Mouse (Mus musculus) liver, embryonic 16.5 days (tissue): ENCODE results near the gene Bdkrb2. TPM values are rescaled to one million over a fixed set of nuclear protein-coding genes. Genes with fewer than 3 reads are reported as not detected.

Experiments used
- ATAC-seq: fragments of 200-750 bp; cut with Nextera tagmentation; 2 replicates; pipeline ENCODE4 v1.8.0; 2017; ENCODE audit warnings: low read depth, mild to moderate bottlenecking, moderate number of reproducible peaks, moderate library complexity
- H3K27ac ChIP-seq: fragments of 300-500 bp; sonication (generic); 2 replicates; pipeline ENCODE4 v1.5.1; 2014; ENCODE audit warnings: mild to moderate bottlenecking, low read length
- H3K27me3 ChIP-seq: fragments of 300-500 bp; sonication (generic); 2 replicates; pipeline ENCODE4 v1.6.1; 2014; ENCODE audit warnings: low read depth, low read length, mixed read lengths; ENCODE audit not compliant: control insufficient read depth, insufficient read depth
- H3K36me3 ChIP-seq: fragments of 300-500 bp; sonication (generic); 2 replicates; pipeline ENCODE4 v1.6.1; 2014; ENCODE audit warnings: mild to moderate bottlenecking; ENCODE audit not compliant: control insufficient read depth, insufficient read depth
- H3K4me1 ChIP-seq: fragments of 300-500 bp; sonication (generic); 2 replicates; pipeline ENCODE4 v1.6.1; 2014; ENCODE audit warnings: low read depth, low read length, mixed read lengths; ENCODE audit not compliant: control insufficient read depth
- H3K4me2 ChIP-seq: fragments of 300-500 bp; sonication (generic); 2 replicates; pipeline ENCODE4 v1.6.1; 2014; ENCODE audit warnings: low read depth, low read length, mixed read lengths
- H3K4me3 ChIP-seq: fragments of 300-500 bp; sonication (generic); 2 replicates; pipeline ENCODE4 v1.5.1; 2014; ENCODE audit warnings: low read depth, mild to moderate bottlenecking, low read length
- H3K9ac ChIP-seq: fragments of 300-500 bp; sonication (generic); 2 replicates; pipeline ENCODE4 v1.6.1; 2014; ENCODE audit warnings: low read depth, low read length
- H3K9me3 ChIP-seq: fragments of 300-500 bp; sonication (generic); replicated peaks from 2 replicates; pipeline ENCODE4 v1.6.1; 2016; ENCODE audit warnings: low read length; ENCODE audit not compliant: control insufficient read depth
- WGBS: fragments of 180-500 bp; shearing (Covaris S2); extraction: QIAGEN DNeasy Blood & Tissue Kit; methylation state at CpG from one replicate; pipeline ENCODE4 v1.1.7; 2014; ENCODE audit not compliant: insufficient replicate concordance; 5-methylcytosine and 5-hydroxymethylcytosine counted together
- polyA plus RNA-seq: library from polyadenylated mRNA; unstranded; fragments of >200 nt; fragmentation: Nextera tagmentation; extraction: Ambion mirVana; gene quantifications from 2 replicates; pipeline ENCODE4 v1.2.1, GENCODE M21; 2015

The Bdkrb2 gene
- polyA plus RNA-seq, 1 experiment from 2014 or later = 0.04 TPM

GRCm38 (mm10) chr12:105531724-105532371, 31.2 kb upstream of the Bdkrb2 start:
- Histone ChIP-seq H3K36me3 (no peaks in the 10 kb centered on the region), H3K4me3 (no peak overlapping the region), H3K9ac (no peak overlapping the region), H3K27me3 (no peaks in the 10 kb centered on the region), H3K4me1 (no peaks in the 10 kb centered on the region), H3K4me2 (no peak overlapping the region), H3K9me3 (no peaks in the 10 kb centered on the region), H3K27ac (no peak overlapping the region)
- ATAC-seq = no peak
- 53% methylated on average over 8 of the region's 8 CpGs for WGBS

DNA sequence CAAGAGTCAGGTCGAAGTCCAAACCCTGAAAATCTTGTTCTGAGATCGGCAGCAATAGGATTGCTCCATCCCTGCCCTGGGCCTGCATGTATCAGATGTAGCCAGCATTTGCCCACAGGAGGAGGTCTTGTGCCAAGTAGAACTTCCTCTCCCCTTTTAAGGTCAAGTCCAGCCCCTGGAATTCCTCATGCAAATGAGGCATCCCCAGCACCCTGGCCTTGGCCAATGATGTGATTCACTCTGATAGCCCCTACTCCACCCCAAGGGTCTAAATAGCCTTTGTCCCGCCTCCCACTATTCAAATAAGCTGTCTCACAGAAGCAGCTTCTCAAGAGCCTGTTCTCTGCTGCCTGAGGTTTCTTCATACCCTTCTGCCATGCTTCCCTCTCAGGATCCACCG, 28.2 kb upstream of the Bdkrb2 start:
- no peak for ATAC-seq
- Histone ChIP-seq H3K27ac (no peak overlapping the region), H3K4me1 (no peaks in the 10 kb centered on the region), H3K9ac (no peak overlapping the region), H3K36me3 (no peaks in the 10 kb centered on the region), H3K9me3 (no peaks in the 10 kb centered on the region), H3K4me3 (no peak overlapping the region), H3K27me3 (no peaks in the 10 kb centered on the region), H3K4me2 (no peak overlapping the region)
- WGBS = 65% methylated on average over 4 of the region's 4 CpGs

DNA sequence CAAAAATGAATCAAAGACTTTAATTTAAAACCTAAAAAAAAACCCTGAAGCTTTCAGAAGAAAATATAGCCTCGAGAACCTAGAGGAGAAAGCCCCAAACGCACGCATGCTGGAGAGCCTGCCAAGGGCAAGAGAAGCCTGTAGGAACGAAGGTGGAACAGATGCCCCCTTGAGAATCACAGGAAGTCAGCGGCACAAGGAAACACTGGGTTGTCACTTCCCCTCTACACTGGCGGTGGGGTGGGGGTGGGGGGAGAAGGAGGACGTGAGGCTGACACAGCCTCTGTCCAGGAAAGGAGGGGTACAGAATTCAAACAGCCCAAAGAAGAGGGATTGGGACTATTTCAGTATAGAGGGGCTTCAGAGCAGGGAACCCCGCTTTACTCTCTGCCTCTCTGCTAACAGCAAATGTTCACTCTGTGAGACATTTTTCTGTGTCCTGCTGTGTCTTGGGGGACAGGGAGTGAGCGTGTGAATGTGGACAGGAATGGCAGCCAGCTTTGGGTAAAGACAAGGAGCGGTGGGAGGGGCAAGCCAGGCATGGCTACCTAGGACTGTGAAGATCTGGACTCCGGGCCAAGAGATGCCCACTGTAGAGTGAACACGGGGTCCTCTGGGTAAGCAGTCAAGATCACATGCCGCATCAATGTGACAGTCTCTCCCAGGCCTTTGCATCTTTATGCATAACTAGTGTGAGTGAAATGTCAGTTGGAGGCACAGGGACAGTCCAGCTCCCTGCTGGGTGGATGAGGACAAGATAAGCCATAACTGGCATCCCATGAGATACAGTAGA, 26.9 kb upstream of the Bdkrb2 start:
- Histone ChIP-seq H3K9me3 (no peaks in the 10 kb centered on the region), H3K27ac (no peak overlapping the region), H3K36me3 (no peaks in the 10 kb centered on the region), H3K4me1 (no peaks in the 10 kb centered on the region), H3K4me3 (no peak overlapping the region), H3K4me2 (no peak overlapping the region), H3K9ac (no peak overlapping the region), H3K27me3 (no peaks in the 10 kb centered on the region)
- ATAC-seq = no peak
- 39% methylated on average over 13 of the region's 13 CpGs for WGBS

- no peaks in the 10 kb centered on the region for H3K9me3 ChIP-seq
- H3K4me1 ChIP-seq = no peaks in the 10 kb centered on the region
- H3K4me2 ChIP-seq = no peak overlapping the region
- no peak for ATAC-seq
- no peaks in the 10 kb centered on the region for H3K27me3 ChIP-seq
- H3K36me3 ChIP-seq = no peaks in the 10 kb centered on the region
- H3K9ac ChIP-seq = no peak overlapping the region
- 47% methylated on average over 5 of the region's 5 CpGs for WGBS
- H3K4me3 ChIP-seq = no peak overlapping the region
- no peak overlapping the region for H3K27ac ChIP-seq
Measured at GRCm38 (mm10) chr12:105537162-105537561, 25.9 kb upstream of the Bdkrb2 start.

DNA sequence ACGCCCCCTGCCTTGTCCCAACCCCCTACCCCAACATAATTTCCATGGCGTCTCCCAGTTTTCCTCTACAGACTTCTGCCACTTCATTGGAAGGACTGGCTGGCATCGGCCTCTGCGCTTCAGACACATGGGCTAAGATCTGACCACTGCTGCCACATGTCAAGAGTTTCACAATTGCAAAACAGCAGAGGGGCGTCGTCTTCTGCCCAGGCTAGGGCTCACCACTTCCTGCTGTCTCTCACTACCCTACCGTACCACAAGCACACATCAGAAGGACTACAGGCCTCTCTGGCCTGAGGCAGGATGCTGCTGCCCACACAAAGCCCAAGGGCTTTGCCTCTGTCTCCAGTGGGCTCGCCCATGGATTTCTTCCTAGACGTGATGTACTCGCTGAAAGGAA, 23.4 kb upstream of the Bdkrb2 start:
- no peaks in the 10 kb centered on the region for H3K4me1 ChIP-seq
- 38% methylated on average over 10 of the region's 10 CpGs for WGBS
- 0 out of 2 replicates have a peak, but pooled peaks have one; percentile 16 for ATAC-seq

DNA sequence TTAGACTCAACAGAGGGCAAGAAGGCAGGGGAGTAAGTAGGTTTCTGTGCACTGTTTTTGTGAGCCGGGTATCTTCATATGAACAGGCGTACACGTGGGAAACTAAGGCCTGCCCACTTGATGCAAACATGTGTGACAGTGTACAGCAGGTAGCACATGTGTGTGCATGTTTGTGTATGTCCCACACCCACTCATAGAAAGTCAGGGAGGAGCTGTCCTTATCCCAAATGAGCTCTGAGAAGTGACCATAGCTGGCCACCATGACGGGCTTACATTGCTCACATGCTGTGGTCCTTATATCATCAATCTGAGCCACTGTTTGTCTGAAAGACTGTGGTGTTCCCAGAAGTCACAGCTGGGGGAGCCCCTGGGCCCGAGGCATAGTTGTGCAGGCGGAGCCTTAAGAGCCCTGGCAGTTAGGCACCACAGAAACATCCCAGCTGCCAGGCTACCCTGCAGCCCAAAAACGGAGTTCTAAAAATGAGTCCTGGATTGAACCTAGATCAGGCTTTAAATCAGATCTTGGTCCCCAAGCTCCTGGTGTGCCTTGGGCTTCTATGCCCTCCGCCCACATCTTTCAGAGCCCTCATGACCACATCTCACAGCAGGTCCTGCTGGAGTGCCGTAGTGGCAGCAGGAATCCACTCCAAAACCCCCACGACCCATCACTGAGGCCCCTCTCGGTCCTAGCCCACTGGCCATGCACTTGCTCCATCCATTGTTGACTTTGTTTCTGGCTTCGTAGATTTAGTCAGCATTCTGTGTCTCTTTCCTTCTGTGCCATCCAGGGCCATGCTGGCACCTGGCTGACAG, 21.2 kb upstream of the Bdkrb2 start:
- ATAC-seq = no peak
- Histone ChIP-seq H3K27me3 (no peaks in the 10 kb centered on the region), H3K4me2 (no peak overlapping the region), H3K36me3 (no peaks in the 10 kb centered on the region), H3K27ac (no peak overlapping the region), H3K9ac (no peak overlapping the region), H3K9me3 (no peaks in the 10 kb centered on the region), H3K4me3 (no peak overlapping the region), H3K4me1 (no peaks in the 10 kb centered on the region; the same call in 1 of the 2 replicates)
- WGBS = 54% methylated on average over 12 of the region's 12 CpGs

More for the DNA sequence above, 23.4 kb upstream of the Bdkrb2 start:
- Histone ChIP-seq H3K36me3 (no peaks in the 10 kb centered on the region), H3K27ac (no peak overlapping the region), H3K9me3 (no peaks in the 10 kb centered on the region), H3K27me3 (no peaks in the 10 kb centered on the region), H3K4me2 (no peak overlapping the region), H3K9ac (no peak overlapping the region), H3K4me3 (no peak overlapping the region)

DNA sequence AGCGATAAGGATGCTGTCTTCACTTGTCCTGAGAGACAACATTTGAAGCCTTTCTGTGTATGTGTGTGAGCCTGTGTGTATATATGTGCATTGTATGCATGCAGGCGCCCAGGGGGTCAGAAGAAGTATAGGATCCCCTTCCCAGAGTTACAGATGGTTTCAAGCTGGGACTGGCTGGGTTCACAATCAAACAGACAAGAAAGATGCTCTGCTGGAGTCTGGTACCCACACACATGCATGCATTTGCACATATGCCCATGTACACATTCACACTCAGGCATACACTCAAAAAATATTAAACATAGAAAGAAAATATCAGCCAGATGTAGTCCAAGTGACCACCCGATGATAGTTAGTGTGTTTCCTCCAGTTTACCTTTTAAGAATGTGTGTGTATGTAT, 20.5 kb upstream of the Bdkrb2 start:
- Histone ChIP-seq H3K4me3 (no peak overlapping the region), H3K27ac (no peak overlapping the region), H3K9me3 (no peaks in the 10 kb centered on the region), H3K4me2 (no peak overlapping the region), H3K9ac (no peak overlapping the region), H3K4me1 (no peaks in the 10 kb centered on the region; the same call in 1 of the 2 replicates), H3K27me3 (no peaks in the 10 kb centered on the region), H3K36me3 (no peaks in the 10 kb centered on the region)
- ATAC-seq = no peak
- WGBS = 52% methylated on average over 3 of the region's 3 CpGs

DNA sequence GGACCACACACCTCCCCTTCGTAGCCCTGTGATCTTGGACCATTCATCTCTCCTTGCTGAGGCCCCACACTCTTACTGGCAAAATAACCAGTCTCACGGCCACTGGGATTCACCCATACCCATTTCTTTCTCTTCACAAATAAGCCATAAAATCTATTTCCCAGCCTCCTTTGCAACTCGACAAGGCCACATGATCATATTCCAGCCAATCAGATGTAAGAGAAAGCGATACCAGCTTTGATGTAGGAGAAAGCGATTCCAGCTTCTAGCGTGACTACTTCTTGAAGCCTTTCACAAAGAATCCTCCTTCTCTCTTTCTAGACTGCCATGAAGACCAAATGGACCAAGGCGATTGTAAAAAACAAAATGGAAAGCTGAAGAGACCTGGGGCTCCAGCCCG, 19.9 kb upstream of the Bdkrb2 start:
- Histone ChIP-seq H3K4me1 (no peaks in the 10 kb centered on the region; the same call in 1 of the 2 replicates), H3K4me3 (no peak overlapping the region), H3K36me3 (no peaks in the 10 kb centered on the region), H3K27me3 (no peaks in the 10 kb centered on the region), H3K4me2 (no peak overlapping the region), H3K9ac (no peak overlapping the region), H3K9me3 (no peaks in the 10 kb centered on the region), H3K27ac (no peak overlapping the region)
- WGBS = 66% methylated on average over 8 of the region's 8 CpGs
- no peak for ATAC-seq
